Mouse (Mus musculus): ENCODE results near the gene Ntf5. TPM values are rescaled to one million over a fixed set of nuclear protein-coding genes. Genes with fewer than 3 reads are reported as not detected.
"Not testable (repeated sequence)": the region's sequence is repeated elsewhere in the genome, so short reads cannot be mapped to it uniquely, and the experiment has no call there.

Ntf5 gene
- polyA plus RNA-seq, 1 experiment from 2014 or later: not detected

GRCm38 (mm10) chr7:45461326-45461725 is 47.8 kb downstream of the Ntf5 start:
- no peak overlapping the region for H3K4me3 ChIP-seq (replicated peaks; ENCODE audit: low read depth, low read length)
- no peak overlapping the region for H3K9ac ChIP-seq (replicated peaks; ENCODE audit: low read length)
- H3K27me3 ChIP-seq (ENCODE audit: control insufficient read depth, insufficient read depth, low read length): no peaks in the 10 kb centered on the region
- H3K27ac ChIP-seq (replicated peaks; ENCODE audit: low read depth, low read length): peak overlapping the region; percentile 94
- H3K9me3 ChIP-seq (ENCODE audit: control insufficient read depth, low read length): no peaks in the 10 kb centered on the region
- H3K4me2 ChIP-seq (ENCODE audit: low read length): no peak overlapping the region
- peaks cover 52% of the 10 kb centered on the region for H3K36me3 ChIP-seq (ENCODE audit: control insufficient read depth, insufficient read depth, low read length)
- DNase-seq: no peak
- peaks cover 41% of the 10 kb centered on the region for H3K4me1 ChIP-seq (ENCODE audit: control insufficient read depth, insufficient read depth, low read length)
- 58% methylated on average over 5 of the region's 5 CpGs for WGBS
- ATAC-seq (ENCODE audit: low FRiP score, low TSS enrichment): no peak

GRCm38 (mm10) chr7:45461781-45462180 is 48.3 kb downstream of the Ntf5 start:
- ATAC-seq (ENCODE audit: low FRiP score, low TSS enrichment): no peak
- no peaks in the 10 kb centered on the region for H3K9me3 ChIP-seq (ENCODE audit: control insufficient read depth, low read length)
- H3K4me3 ChIP-seq (replicated peaks; ENCODE audit: low read depth, low read length): no peak overlapping the region
- no peak overlapping the region; the same call in 1 of the 2 replicates for H3K27ac ChIP-seq (replicated peaks; ENCODE audit: low read depth, low read length)
- no peak overlapping the region for H3K9ac ChIP-seq (replicated peaks; ENCODE audit: low read length)
- no peaks in the 10 kb centered on the region for H3K27me3 ChIP-seq (ENCODE audit: control insufficient read depth, insufficient read depth, low read length)
- DNase-seq: no peak
- H3K4me1 ChIP-seq (ENCODE audit: control insufficient read depth, insufficient read depth, low read length): peaks cover 39% of the 10 kb centered on the region
- WGBS: 92% methylated on average over 4 of the region's 4 CpGs
- H3K36me3 ChIP-seq (ENCODE audit: control insufficient read depth, insufficient read depth, low read length): peaks cover 50% of the 10 kb centered on the region
- no peak overlapping the region for H3K4me2 ChIP-seq (ENCODE audit: low read length)

- ATAC-seq (ENCODE audit: low FRiP score, low TSS enrichment): no peak
- Histone ChIP-seq H3K36me3 (ENCODE audit: control insufficient read depth, insufficient read depth, low read length) (peaks cover 44% of the 10 kb centered on the region), H3K27ac (replicated peaks; ENCODE audit: low read depth, low read length) (no peak overlapping the region), H3K4me3 (replicated peaks; ENCODE audit: low read depth, low read length) (no peak overlapping the region), H3K4me2 (ENCODE audit: low read length) (no peak overlapping the region), H3K4me1 (ENCODE audit: control insufficient read depth, insufficient read depth, low read length) (peaks cover 33% of the 10 kb centered on the region), H3K9ac (replicated peaks; ENCODE audit: low read length) (no peak overlapping the region), H3K9me3 (ENCODE audit: control insufficient read depth, low read length) (no peaks in the 10 kb centered on the region), H3K27me3 (ENCODE audit: control insufficient read depth, insufficient read depth, low read length) (no peaks in the 10 kb centered on the region)
- DNase-seq: no peak
- 94% methylated on average over 4 of the region's 4 CpGs for WGBS
Observed at GRCm38 (mm10) chr7:45462325-45462724, 48.8 kb downstream of the Ntf5 start.

GRCm38 (mm10) chr7:45462868-45463267 is 49.4 kb downstream of the Ntf5 start:
- not testable (repeated sequence) for H3K4me2 ChIP-seq (ENCODE audit: low read length); H3K27me3 ChIP-seq (ENCODE audit: control insufficient read depth, insufficient read depth, low read length); H3K9me3 ChIP-seq (ENCODE audit: control insufficient read depth, low read length); ATAC-seq (ENCODE audit: low FRiP score, low TSS enrichment); DNase-seq; H3K4me3 ChIP-seq (replicated peaks; ENCODE audit: low read depth, low read length); H3K9ac ChIP-seq (replicated peaks; ENCODE audit: low read length); H3K27ac ChIP-seq (replicated peaks; ENCODE audit: low read depth, low read length)
- peaks cover 28% of the 10 kb centered on the region for H3K4me1 ChIP-seq (ENCODE audit: control insufficient read depth, insufficient read depth, low read length)
- 80% methylated on average over 4 of the region's 4 CpGs for WGBS
- H3K36me3 ChIP-seq (ENCODE audit: control insufficient read depth, insufficient read depth, low read length): peaks cover 39% of the 10 kb centered on the region

GRCm38 (mm10) chr7:45463987-45464778 is 50.7 kb downstream of the Ntf5 start:
- H3K4me2 ChIP-seq (ENCODE audit: low read length): no peak overlapping the region
- H3K9me3 ChIP-seq (ENCODE audit: control insufficient read depth, low read length): no peaks in the 10 kb centered on the region
- ATAC-seq (ENCODE audit: low FRiP score, low TSS enrichment) (no peak), DNase-seq (no peak)
- peaks cover 24% of the 10 kb centered on the region for H3K4me1 ChIP-seq (ENCODE audit: control insufficient read depth, insufficient read depth, low read length)
- H3K27ac ChIP-seq (replicated peaks; ENCODE audit: low read depth, low read length): no peak overlapping the region
- 97% methylated on average over 7 of the region's 7 CpGs for WGBS
- no peak overlapping the region for H3K4me3 ChIP-seq (replicated peaks; ENCODE audit: low read depth, low read length)
- H3K36me3 ChIP-seq (ENCODE audit: control insufficient read depth, insufficient read depth, low read length): peaks cover 34% of the 10 kb centered on the region
- H3K27me3 ChIP-seq (ENCODE audit: control insufficient read depth, insufficient read depth, low read length): no peaks in the 10 kb centered on the region
- H3K9ac ChIP-seq (replicated peaks; ENCODE audit: low read length): no peak overlapping the region

- WGBS: 97% methylated on average over 12 of the region's 12 CpGs
- no peak overlapping the region for H3K9ac ChIP-seq (replicated peaks; ENCODE audit: low read length)
- H3K36me3 ChIP-seq (ENCODE audit: control insufficient read depth, insufficient read depth, low read length): peaks cover 34% of the 10 kb centered on the region
- ATAC-seq (ENCODE audit: low FRiP score, low TSS enrichment) (no peak), DNase-seq (no peak)
- H3K4me3 ChIP-seq (replicated peaks; ENCODE audit: low read depth, low read length): 0 out of 2 replicates have a peak overlapping the region, but pooled peaks have one; percentile 84
- no peak overlapping the region for H3K27ac ChIP-seq (replicated peaks; ENCODE audit: low read depth, low read length)
- peaks cover 23% of the 10 kb centered on the region for H3K4me1 ChIP-seq (ENCODE audit: control insufficient read depth, insufficient read depth, low read length)
- peak overlapping the region; percentile 95; the same call in 1 of the 2 replicates for H3K4me2 ChIP-seq (ENCODE audit: low read length)
- no peaks in the 10 kb centered on the region for H3K27me3 ChIP-seq (ENCODE audit: control insufficient read depth, insufficient read depth, low read length)
- no peaks in the 10 kb centered on the region for H3K9me3 ChIP-seq (ENCODE audit: control insufficient read depth, low read length)
Observed at GRCm38 (mm10) chr7:45465112-45465511, 51.6 kb downstream of the Ntf5 start.

GRCm38 (mm10) chr7:45465549-45465948 is 52.1 kb downstream of the Ntf5 start:
- H3K36me3 ChIP-seq (ENCODE audit: control insufficient read depth, insufficient read depth, low read length): peaks cover 34% of the 10 kb centered on the region
- no peak overlapping the region for H3K27ac ChIP-seq (replicated peaks; ENCODE audit: low read depth, low read length)
- DNase-seq: no peak
- 80% methylated on average over 9 of the region's 9 CpGs for WGBS
- H3K9ac ChIP-seq (replicated peaks; ENCODE audit: low read length): peak overlapping the region; percentile 84
- no peaks in the 10 kb centered on the region for H3K9me3 ChIP-seq (ENCODE audit: control insufficient read depth, low read length)
- no peaks in the 10 kb centered on the region for H3K27me3 ChIP-seq (ENCODE audit: control insufficient read depth, insufficient read depth, low read length)
- peaks cover 18% of the 10 kb centered on the region for H3K4me1 ChIP-seq (ENCODE audit: control insufficient read depth, insufficient read depth, low read length)
- no peak for ATAC-seq (ENCODE audit: low FRiP score, low TSS enrichment)
- peak overlapping the region; percentile 84 for H3K4me3 ChIP-seq (replicated peaks; ENCODE audit: low read depth, low read length)
- peak overlapping the region; percentile 95 for H3K4me2 ChIP-seq (ENCODE audit: low read length)

- Histone ChIP-seq H3K27me3 (ENCODE audit: control insufficient read depth, insufficient read depth, low read length) (no peaks in the 10 kb centered on the region), H3K36me3 (ENCODE audit: control insufficient read depth, insufficient read depth, low read length) (peaks cover 33% of the 10 kb centered on the region), H3K9me3 (ENCODE audit: control insufficient read depth, low read length) (no peaks in the 10 kb centered on the region), H3K9ac (replicated peaks; ENCODE audit: low read length) (peak within 1 kb of the TSS; percentile 84), H3K27ac (replicated peaks; ENCODE audit: low read depth, low read length) (peak within 1 kb of the TSS; percentile 77), H3K4me1 (ENCODE audit: control insufficient read depth, insufficient read depth, low read length) (peaks cover 12% of the 10 kb centered on the region), H3K4me2 (ENCODE audit: low read length) (peak within 1 kb of the TSS; percentile 95), H3K4me3 (replicated peaks; ENCODE audit: low read depth, low read length) (peak within 1 kb of the TSS; percentile 84)
- ATAC-seq (ENCODE audit: low FRiP score, low TSS enrichment): peak; percentile 87
- WGBS: under 1% methylated on average over 58 of the region's 58 CpGs
- DNase-seq: peak; percentile 100
Observed at GRCm38 (mm10) chr7:45466283-45467089, 53.0 kb downstream of the Ntf5 start, which contains the start of gene Bax. TSS of gene Bax (minus strand) at chr7:45466898.
